Mouse (Mus musculus): ENCODE measurements around the gene Vps4a. TPM values are rescaled to one million over a fixed set of nuclear protein-coding genes. Genes with fewer than 3 reads are reported as not detected.
A peak's percentile ranks its signal among the peaks of the same experiment; 100 is the strongest.
"Not testable (repeated sequence)": the region's sequence is repeated elsewhere in the genome, so short reads cannot be mapped to it uniquely, and the experiment has no call there.

Vps4a gene
- polyA plus RNA-seq (2016; fragmentation: Nextera tagmentation; extraction: Ambion mirVana): 103 and 107 TPM in 2 replicates

- peak within 1 kb of the TSS; percentile 94 for H3K4me3 ChIP-seq
- no peaks in the 10 kb centered on the region for H3K36me3 ChIP-seq
- peaks cover 18% of the 10 kb centered on the region for H3K4me1 ChIP-seq
- H3K9ac ChIP-seq: peak within 1 kb of the TSS; percentile 96
- ATAC-seq (ENCODE audit: low FRiP score): peak; percentile 96
- H3K9me3 ChIP-seq (replicated peaks): no peaks in the 10 kb centered on the region
- H3K4me2 ChIP-seq (replicated peaks): peak within 1 kb of the TSS; percentile 76
- peak within 1 kb of the TSS; percentile 79 for H3K27ac ChIP-seq
- no peaks in the 10 kb centered on the region for H3K27me3 ChIP-seq
- WGBS: 4% methylated on average over 66 of the region's 66 CpGs
These were observed at the start of gene Vps4a for GRCm38 (mm10) chr8:107030650-107031576. TSS of gene Vps4a (plus strand) at chr8:107031222.

GRCm38 (mm10) chr8:106985404-106985821 lies 45.6 kb upstream of the Vps4a start:
- peak; percentile 29; the same call in 1 of the 2 replicates for ATAC-seq (ENCODE audit: low FRiP score)
- H3K4me1 ChIP-seq: 0 out of 2 replicates have a peak, but pooled peaks cover 4% of the 10 kb centered on the region
- H3K4me3 ChIP-seq: no peak overlapping the region
- H3K27me3 ChIP-seq: no peaks in the 10 kb centered on the region
- no peaks in the 10 kb centered on the region for H3K9me3 ChIP-seq (replicated peaks)
- WGBS: 68% methylated on average over 9 of the region's 9 CpGs
- H3K9ac ChIP-seq: no peak overlapping the region
- H3K36me3 ChIP-seq: no peaks in the 10 kb centered on the region
- no peak overlapping the region for H3K4me2 ChIP-seq (replicated peaks)
- H3K27ac ChIP-seq: no peak overlapping the region; the same call in 1 of the 2 replicates

GRCm38 (mm10) chr8:106985951-106986350 lies 45.1 kb upstream of the Vps4a start:
- no peak for ATAC-seq (ENCODE audit: low FRiP score)
- no peaks in the 10 kb centered on the region for H3K9me3 ChIP-seq (replicated peaks)
- no peak overlapping the region for H3K9ac ChIP-seq
- H3K27me3 ChIP-seq: no peaks in the 10 kb centered on the region
- no peak overlapping the region for H3K4me2 ChIP-seq (replicated peaks)
- no peak overlapping the region for H3K27ac ChIP-seq
- H3K36me3 ChIP-seq: no peaks in the 10 kb centered on the region
- H3K4me3 ChIP-seq: no peak overlapping the region
- 0 out of 2 replicates have a peak, but pooled peaks cover 4% of the 10 kb centered on the region for H3K4me1 ChIP-seq

- no peaks in the 10 kb centered on the region for H3K9me3 ChIP-seq (replicated peaks)
- no peak overlapping the region for H3K27ac ChIP-seq
- no peak for ATAC-seq (ENCODE audit: low FRiP score)
- no peaks in the 10 kb centered on the region for H3K27me3 ChIP-seq
- no peak overlapping the region for H3K4me3 ChIP-seq
- peaks cover 7% of the 10 kb centered on the region for H3K36me3 ChIP-seq
- H3K9ac ChIP-seq: no peak overlapping the region
- H3K4me2 ChIP-seq (replicated peaks): no peak overlapping the region
- 0 out of 2 replicates have a peak, but pooled peaks cover 4% of the 10 kb centered on the region for H3K4me1 ChIP-seq
These were observed 43.5 kb upstream of the Vps4a start for GRCm38 (mm10) chr8:106987557-106987956.

- Histone ChIP-seq H3K9ac (no peak overlapping the region), H3K27ac (no peak overlapping the region), H3K27me3 (no peaks in the 10 kb centered on the region), H3K9me3 (replicated peaks) (no peaks in the 10 kb centered on the region), H3K4me2 (replicated peaks) (no peak overlapping the region), H3K36me3 (peaks cover 10% of the 10 kb centered on the region), H3K4me1 (no peaks in the 10 kb centered on the region), H3K4me3 (no peak overlapping the region)
- WGBS: 94% methylated on average over 7 of the region's 7 CpGs
- ATAC-seq (ENCODE audit: low FRiP score): no peak
These were observed 39.6 kb upstream of the Vps4a start for GRCm38 (mm10) chr8:106991393-106991792.

- H3K4me3 ChIP-seq; H3K9ac ChIP-seq; H3K27ac ChIP-seq; H3K9me3 ChIP-seq (replicated peaks); H3K27me3 ChIP-seq; H3K4me2 ChIP-seq (replicated peaks); ATAC-seq (ENCODE audit: low FRiP score); H3K4me1 ChIP-seq: not testable (repeated sequence)
- 86% methylated on average over 4 of the region's 4 CpGs for WGBS
- H3K36me3 ChIP-seq: peaks cover 16% of the 10 kb centered on the region
These were observed 34.7 kb upstream of the Vps4a start for GRCm38 (mm10) chr8:106996339-106996738.

GRCm38 (mm10) chr8:106997416-106997815 lies 33.6 kb upstream of the Vps4a start:
- no peak overlapping the region for H3K4me3 ChIP-seq
- no peak overlapping the region for H3K27ac ChIP-seq
- H3K9me3 ChIP-seq (replicated peaks): no peaks in the 10 kb centered on the region
- WGBS: 85% methylated on average over 4 of the region's 4 CpGs
- H3K4me2 ChIP-seq (replicated peaks): no peak overlapping the region
- H3K9ac ChIP-seq: no peak overlapping the region
- no peak for ATAC-seq (ENCODE audit: low FRiP score)
- peaks cover 10% of the 10 kb centered on the region for H3K36me3 ChIP-seq
- H3K27me3 ChIP-seq: no peaks in the 10 kb centered on the region
- no peaks in the 10 kb centered on the region for H3K4me1 ChIP-seq

GRCm38 (mm10) chr8:106999068-106999467 lies 32.0 kb upstream of the Vps4a start:
- peaks cover 10% of the 10 kb centered on the region for H3K36me3 ChIP-seq
- no peak for ATAC-seq (ENCODE audit: low FRiP score)
- H3K27me3 ChIP-seq: no peaks in the 10 kb centered on the region
- no peak overlapping the region for H3K9ac ChIP-seq
- H3K4me2 ChIP-seq (replicated peaks): no peak overlapping the region
- no peak overlapping the region for H3K27ac ChIP-seq
- no peaks in the 10 kb centered on the region for H3K9me3 ChIP-seq (replicated peaks)
- no peak overlapping the region for H3K4me3 ChIP-seq
- 85% methylated on average over 1 of the region's 1 CpGs for WGBS
- no peaks in the 10 kb centered on the region for H3K4me1 ChIP-seq

GRCm38 (mm10) chr8:107002532-107002931 lies 28.5 kb upstream of the Vps4a start:
- Histone ChIP-seq H3K9me3 (replicated peaks) (no peaks in the 10 kb centered on the region), H3K4me2 (replicated peaks) (no peak overlapping the region), H3K36me3 (peaks cover 9% of the 10 kb centered on the region), H3K4me1 (no peaks in the 10 kb centered on the region), H3K9ac (no peak overlapping the region), H3K4me3 (no peak overlapping the region), H3K27ac (no peak overlapping the region), H3K27me3 (no peaks in the 10 kb centered on the region)
- ATAC-seq (ENCODE audit: low FRiP score): no peak
- 43% methylated on average over 5 of the region's 5 CpGs for WGBS

- H3K9me3 ChIP-seq (replicated peaks): no peaks in the 10 kb centered on the region
- 88% methylated on average over 3 of the region's 3 CpGs for WGBS
- no peak overlapping the region for H3K4me2 ChIP-seq (replicated peaks)
- H3K36me3 ChIP-seq: peaks cover 38% of the 10 kb centered on the region
- no peak overlapping the region for H3K4me3 ChIP-seq
- H3K27me3 ChIP-seq: no peaks in the 10 kb centered on the region
- ATAC-seq (ENCODE audit: low FRiP score): no peak
- no peak overlapping the region for H3K27ac ChIP-seq
- no peak overlapping the region for H3K9ac ChIP-seq
- no peaks in the 10 kb centered on the region for H3K4me1 ChIP-seq
These were observed 23.2 kb upstream of the Vps4a start for GRCm38 (mm10) chr8:107007795-107008194.

- Histone ChIP-seq H3K27ac (no peak overlapping the region), H3K27me3 (no peaks in the 10 kb centered on the region), H3K36me3 (peaks cover 34% of the 10 kb centered on the region; the same call in 1 of the 2 replicates), H3K9ac (no peak overlapping the region), H3K9me3 (replicated peaks) (no peaks in the 10 kb centered on the region), H3K4me1 (no peaks in the 10 kb centered on the region), H3K4me3 (no peak overlapping the region), H3K4me2 (replicated peaks) (no peak overlapping the region)
- 68% methylated on average over 2 of the region's 2 CpGs for WGBS
- no peak for ATAC-seq (ENCODE audit: low FRiP score)
These were observed 18.4 kb upstream of the Vps4a start for GRCm38 (mm10) chr8:107012666-107013065.

- H3K4me3 ChIP-seq: no peak overlapping the region
- H3K9me3 ChIP-seq (replicated peaks): no peaks in the 10 kb centered on the region
- ATAC-seq (ENCODE audit: low FRiP score): no peak
- H3K36me3 ChIP-seq: peaks cover 30% of the 10 kb centered on the region; the same call in 1 of the 2 replicates
- no peak overlapping the region for H3K27ac ChIP-seq
- H3K27me3 ChIP-seq: no peaks in the 10 kb centered on the region
- H3K9ac ChIP-seq: no peak overlapping the region
- no peaks in the 10 kb centered on the region for H3K4me1 ChIP-seq
- WGBS: 89% methylated on average over 1 of the region's 1 CpGs
- no peak overlapping the region for H3K4me2 ChIP-seq (replicated peaks)
These were observed 16.1 kb upstream of the Vps4a start for GRCm38 (mm10) chr8:107014915-107015314.

- H3K4me2 ChIP-seq (replicated peaks): no peak overlapping the region
- H3K27me3 ChIP-seq: no peaks in the 10 kb centered on the region
- no peaks in the 10 kb centered on the region for H3K4me1 ChIP-seq
- H3K9ac ChIP-seq: no peak overlapping the region
- H3K4me3 ChIP-seq: no peak overlapping the region
- no peak for ATAC-seq (ENCODE audit: low FRiP score)
- no peaks in the 10 kb centered on the region for H3K9me3 ChIP-seq (replicated peaks)
- 90% methylated on average over 8 of the region's 8 CpGs for WGBS
- no peaks in the 10 kb centered on the region for H3K36me3 ChIP-seq
- H3K27ac ChIP-seq: no peak overlapping the region
These were observed 7.5 kb upstream of the Vps4a start for GRCm38 (mm10) chr8:107023479-107023878.
